Mouse (Mus musculus): Measurements from ENCODE around the gene Obsl1.

DNA sequence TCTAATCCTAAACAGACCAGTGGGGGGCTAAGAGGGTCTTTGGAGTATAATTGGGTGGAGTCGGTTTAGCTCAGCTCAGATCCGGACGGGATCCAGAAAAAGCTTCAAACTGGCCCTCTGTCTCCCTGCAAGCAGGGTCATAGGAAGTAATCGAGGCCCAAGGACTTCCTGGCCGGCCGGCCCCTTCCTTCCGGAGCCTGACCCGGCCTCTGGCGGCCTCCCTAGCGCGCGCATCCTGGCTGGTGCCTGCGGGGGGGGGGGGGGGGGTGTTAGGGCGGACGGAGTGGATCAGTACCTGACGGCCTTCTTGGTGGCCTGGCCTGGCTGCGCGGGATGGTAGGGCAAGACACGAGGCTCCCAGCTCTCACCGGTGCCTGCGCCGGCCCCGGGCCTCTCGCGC is 27.8 kb downstream of the Obsl1 start:
- TF ChIP-seq CTCF (IDR thresholded peaks at IDR 0.05; ENCODE audit: low read depth) (no peak), EP300 (IDR thresholded peaks at IDR 0.05; ENCODE audit: low read depth) (no peak)

All from liver, embryonic 14.5 days (tissue).